Mouse (Mus musculus): Measurements from ENCODE around the gene Tjp1. TPM values are rescaled to one million over a fixed set of nuclear protein-coding genes. Genes with fewer than 3 reads are reported as not detected.

Tjp1 gene
- total RNA-seq, 1 experiment from 2014 or later, result 5.3 TPM

Other genes starting within 250 kb of the Tjp1 start
- gene Tarsl2, start 117.1 kb upstream of the Tjp1 start, total RNA-seq (2017), result 23.4 and 30.0 TPM in 2 replicates
- 49.3 and 50.6 TPM in 2 replicates for gene Tm2d3, start 163.4 kb upstream of the Tjp1 start, total RNA-seq (2017)

All from hematopoietic stem cell, adult 5-6 weeks (primary cell).